Mouse (Mus musculus): ENCODE data around the gene Ccdc113. TPM values are rescaled to one million over a fixed set of nuclear protein-coding genes. Genes with fewer than 3 reads are reported as not detected.

Gene Ccdc113
- polyA plus RNA-seq, 1 experiment: 4.7 TPM

- no peaks in the 10 kb centered on the region for H3K4me1 ChIP-seq (ENCODE audit: control insufficient read depth, insufficient read depth, low read length)
- 74% methylated on average over 4 of the region's 4 CpGs for WGBS
- no peak overlapping the region for H3K4me3 ChIP-seq (replicated peaks; ENCODE audit: extremely low read depth, low read depth, low read length)
- no peak for TF ChIP-seq CTCF (IDR thresholded peaks at IDR 0.05; ENCODE audit: insufficient read depth, low read length)
- no peak for TF ChIP-seq POLR2A (IDR thresholded peaks at IDR 0.05; ENCODE audit: borderline replicate concordance, extremely low read depth, low read depth, low read length)
- no peak for DNase-seq
These were observed 17.7 kb downstream of the Ccdc113 start for GRCm38 (mm10) chr8:95551577-95551976.

- no peak for DNase-seq
- 86% methylated on average over 2 of the region's 2 CpGs for WGBS
- no peak for TF ChIP-seq CTCF (IDR thresholded peaks at IDR 0.05; ENCODE audit: insufficient read depth, low read length)
- no peaks in the 10 kb centered on the region for H3K4me1 ChIP-seq (ENCODE audit: control insufficient read depth, insufficient read depth, low read length)
- no peak overlapping the region for H3K4me3 ChIP-seq (replicated peaks; ENCODE audit: extremely low read depth, low read depth, low read length)
These were observed 22.1 kb downstream of the Ccdc113 start for GRCm38 (mm10) chr8:95555963-95556362.

GRCm38 (mm10) chr8:95566217-95566616, 32.3 kb downstream of the Ccdc113 start:
- no peak for DNase-seq
- Histone ChIP-seq H3K4me3 (replicated peaks; ENCODE audit: extremely low read depth, low read depth, low read length) (no peak overlapping the region), H3K4me1 (ENCODE audit: control insufficient read depth, insufficient read depth, low read length) (no peaks in the 10 kb centered on the region)
- no peak for TF ChIP-seq POLR2A (IDR thresholded peaks at IDR 0.05; ENCODE audit: borderline replicate concordance, extremely low read depth, low read depth, low read length)
- TF ChIP-seq CTCF (IDR thresholded peaks at IDR 0.05; ENCODE audit: insufficient read depth, low read length): no peak
- 57% methylated on average over 4 of the region's 4 CpGs for WGBS

- 71% methylated on average over 6 of the region's 6 CpGs for WGBS
- no peak for TF ChIP-seq CTCF (IDR thresholded peaks at IDR 0.05; ENCODE audit: insufficient read depth, low read length)
- TF ChIP-seq POLR2A (IDR thresholded peaks at IDR 0.05; ENCODE audit: borderline replicate concordance, extremely low read depth, low read depth, low read length): no peak
- H3K4me1 ChIP-seq (ENCODE audit: control insufficient read depth, insufficient read depth, low read length): no peaks in the 10 kb centered on the region
- no peak overlapping the region for H3K4me3 ChIP-seq (replicated peaks; ENCODE audit: extremely low read depth, low read depth, low read length)
- no peak for DNase-seq
These were observed 32.9 kb downstream of the Ccdc113 start for GRCm38 (mm10) chr8:95566809-95567208.

- no peak for DNase-seq
- WGBS: 80% methylated on average over 5 of the region's 5 CpGs
- TF ChIP-seq CTCF (IDR thresholded peaks at IDR 0.05; ENCODE audit: insufficient read depth, low read length) (no peak), POLR2A (IDR thresholded peaks at IDR 0.05; ENCODE audit: borderline replicate concordance, extremely low read depth, low read depth, low read length) (no peak)
- H3K4me3 ChIP-seq (replicated peaks; ENCODE audit: extremely low read depth, low read depth, low read length): no peak overlapping the region
- H3K4me1 ChIP-seq (ENCODE audit: control insufficient read depth, insufficient read depth, low read length): no peaks in the 10 kb centered on the region
These were observed 39.3 kb downstream of the Ccdc113 start for GRCm38 (mm10) chr8:95573146-95573545.

- no peak for DNase-seq
- TF ChIP-seq CTCF (IDR thresholded peaks at IDR 0.05; ENCODE audit: insufficient read depth, low read length): no peak
- TF ChIP-seq POLR2A (IDR thresholded peaks at IDR 0.05; ENCODE audit: borderline replicate concordance, extremely low read depth, low read depth, low read length): no peak
- H3K4me1 ChIP-seq (ENCODE audit: control insufficient read depth, insufficient read depth, low read length): no peaks in the 10 kb centered on the region
- H3K4me3 ChIP-seq (replicated peaks; ENCODE audit: extremely low read depth, low read depth, low read length): no peak within 1 kb of the TSS
- WGBS: 75% methylated on average over 10 of the region's 10 CpGs
These were observed 42.4 kb downstream of the Ccdc113 start, which contains the start of gene Prss54 for GRCm38 (mm10) chr8:95576240-95576639. TSS of gene Prss54 (minus strand) at chr8:95576340.

- Histone ChIP-seq H3K4me1 (ENCODE audit: control insufficient read depth, insufficient read depth, low read length) (no peaks in the 10 kb centered on the region), H3K4me3 (replicated peaks; ENCODE audit: extremely low read depth, low read depth, low read length) (no peak overlapping the region)
- no peak for TF ChIP-seq CTCF (IDR thresholded peaks at IDR 0.05; ENCODE audit: insufficient read depth, low read length)
- TF ChIP-seq POLR2A (IDR thresholded peaks at IDR 0.05; ENCODE audit: borderline replicate concordance, extremely low read depth, low read depth, low read length): no peak
- no peak for DNase-seq
- 88% methylated on average over 1 of the region's 1 CpGs for WGBS
These were observed 53.5 kb downstream of the Ccdc113 start for GRCm38 (mm10) chr8:95587339-95587738.

- Histone ChIP-seq H3K4me1 (ENCODE audit: control insufficient read depth, insufficient read depth, low read length) (no peaks in the 10 kb centered on the region), H3K4me3 (replicated peaks; ENCODE audit: extremely low read depth, low read depth, low read length) (no peak overlapping the region)
- WGBS: 54% methylated on average over 10 of the region's 10 CpGs
- DNase-seq: no peak
- TF ChIP-seq POLR2A (IDR thresholded peaks at IDR 0.05; ENCODE audit: borderline replicate concordance, extremely low read depth, low read depth, low read length) (no peak), CTCF (IDR thresholded peaks at IDR 0.05; ENCODE audit: insufficient read depth, low read length) (no peak)
These were observed 55.4 kb downstream of the Ccdc113 start for GRCm38 (mm10) chr8:95589282-95589681.

GRCm38 (mm10) chr8:95590539-95590938, 56.7 kb downstream of the Ccdc113 start:
- no peaks in the 10 kb centered on the region for H3K4me1 ChIP-seq (ENCODE audit: control insufficient read depth, insufficient read depth, low read length)
- H3K4me3 ChIP-seq (replicated peaks; ENCODE audit: extremely low read depth, low read depth, low read length): no peak overlapping the region
- DNase-seq: no peak
- WGBS: 79% methylated on average over 4 of the region's 4 CpGs
- no peak for TF ChIP-seq POLR2A (IDR thresholded peaks at IDR 0.05; ENCODE audit: borderline replicate concordance, extremely low read depth, low read depth, low read length)
- no peak for TF ChIP-seq CTCF (IDR thresholded peaks at IDR 0.05; ENCODE audit: insufficient read depth, low read length)

GRCm38 (mm10) chr8:95592131-95592780, 58.4 kb downstream of the Ccdc113 start:
- no peak for TF ChIP-seq POLR2A (IDR thresholded peaks at IDR 0.05; ENCODE audit: borderline replicate concordance, extremely low read depth, low read depth, low read length)
- no peak for TF ChIP-seq CTCF (IDR thresholded peaks at IDR 0.05; ENCODE audit: insufficient read depth, low read length)
- DNase-seq: no peak
- Histone ChIP-seq H3K4me3 (replicated peaks; ENCODE audit: extremely low read depth, low read depth, low read length) (no peak overlapping the region), H3K4me1 (ENCODE audit: control insufficient read depth, insufficient read depth, low read length) (no peaks in the 10 kb centered on the region)
- WGBS: 73% methylated on average over 12 of the region's 12 CpGs

Measured in lung, adult 2 months (tissue).